Mouse (Mus musculus): ENCODE results near the gene Fsd1l.

GRCm38 (mm10) chr4:53738956-53739616 is 107.8 kb downstream of the Fsd1l start:
- no peak for TF ChIP-seq CTCF (IDR thresholded peaks at IDR 0.05; ENCODE audit: extremely low read depth, insufficient read depth, insufficient read length, insufficient replicate concordance)
- no peak for TF ChIP-seq POLR2A (IDR thresholded peaks at IDR 0.05; ENCODE audit: low read depth, low read length)
